Mouse (Mus musculus) kidney, postnatal 14 days (tissue): ENCODE data around the gene Prpf6.
A peak's percentile ranks its signal among the peaks of the same experiment; 100 is the strongest.

Source experiments
- DNase-seq: peaks from one replicate; pipeline ENCODE4 v3.0.0; 2022; ENCODE audit warnings: mixed read lengths

The Prpf6 gene

GRCm38 (mm10) chr2:181659609-181660055, 68.0 kb downstream of the Prpf6 start:
- peak; percentile 92 for DNase-seq

- DNase-seq, result peak; percentile 69
These were observed 71.1 kb downstream of the Prpf6 start for GRCm38 (mm10) chr2:181662620-181663297.

- DNase-seq, result peak; percentile 79
These were observed 71.6 kb downstream of the Prpf6 start for GRCm38 (mm10) chr2:181663298-181663630.

- peak; percentile 36 for DNase-seq
These were observed 78.7 kb downstream of the Prpf6 start for GRCm38 (mm10) chr2:181670285-181670912.

GRCm38 (mm10) chr2:181670913-181671311, 79.2 kb downstream of the Prpf6 start:
- DNase-seq, result no peak

- DNase-seq, result peak; percentile 81
These were observed 79.7 kb downstream of the Prpf6 start, which contains the start of gene Sox18 for GRCm38 (mm10) chr2:181671326-181671725. Gene Sox18 (minus strand): TSS chr2:181671640.

GRCm38 (mm10) chr2:181671984-181672383, 80.3 kb downstream of the Prpf6 start:
- DNase-seq, result no peak

- peak; percentile 15 for DNase-seq
These were observed 81.8 kb downstream of the Prpf6 start for GRCm38 (mm10) chr2:181673501-181673900.

GRCm38 (mm10) chr2:181674934-181675333, 83.3 kb downstream of the Prpf6 start:
- DNase-seq, result no peak

GRCm38 (mm10) chr2:181675454-181675853, 83.8 kb downstream of the Prpf6 start:
- DNase-seq, result peak; percentile 86

- peak; percentile 48 for DNase-seq
These were observed 84.8 kb downstream of the Prpf6 start for GRCm38 (mm10) chr2:181676424-181676823.

- peak; percentile 71 for DNase-seq
These were observed 85.6 kb downstream of the Prpf6 start for GRCm38 (mm10) chr2:181677096-181677754.

GRCm38 (mm10) chr2:181677755-181678098, 86.1 kb downstream of the Prpf6 start:
- DNase-seq, result peak; percentile 69

- DNase-seq, result peak; percentile 90
These were observed 87.1 kb downstream of the Prpf6 start for GRCm38 (mm10) chr2:181678780-181679179.

- DNase-seq, result peak; percentile 88
These were observed 88.5 kb downstream of the Prpf6 start, which contains the start of gene Tcea2 for GRCm38 (mm10) chr2:181679951-181680715. Gene Tcea2 (plus strand): TSS chr2:181680310.

- DNase-seq, result peak; percentile 21
These were observed 89.0 kb downstream of the Prpf6 start for GRCm38 (mm10) chr2:181680716-181681117.

- DNase-seq, result no peak
These were observed 90.3 kb downstream of the Prpf6 start for GRCm38 (mm10) chr2:181681978-181682377.

GRCm38 (mm10) chr2:181683381-181683780, 91.7 kb downstream of the Prpf6 start:
- DNase-seq, result no peak

- DNase-seq, result no peak
These were observed 93.0 kb downstream of the Prpf6 start for GRCm38 (mm10) chr2:181684713-181685112.

- no peak for DNase-seq
These were observed 94.0 kb downstream of the Prpf6 start for GRCm38 (mm10) chr2:181685686-181686085.

GRCm38 (mm10) chr2:181687586-181687985, 95.9 kb downstream of the Prpf6 start:
- DNase-seq, result no peak

- DNase-seq, result no peak
These were observed 97.9 kb downstream of the Prpf6 start for GRCm38 (mm10) chr2:181689466-181690160.
